Mouse (Mus musculus): ENCODE data around the gene Prtn3.

Gene Prtn3

GRCm38 (mm10) chr10:79874290-79874862 lies at the start of gene Prtn3, which contains the start of gene Plppr3:
Gene Prtn3 (plus strand): TSS chr10:79874476.
Gene Plppr3 (minus strand): TSS chr10:79874634.
- in situ Hi-C loops (cut with MboI, MseI), result no loop called here

DNA sequence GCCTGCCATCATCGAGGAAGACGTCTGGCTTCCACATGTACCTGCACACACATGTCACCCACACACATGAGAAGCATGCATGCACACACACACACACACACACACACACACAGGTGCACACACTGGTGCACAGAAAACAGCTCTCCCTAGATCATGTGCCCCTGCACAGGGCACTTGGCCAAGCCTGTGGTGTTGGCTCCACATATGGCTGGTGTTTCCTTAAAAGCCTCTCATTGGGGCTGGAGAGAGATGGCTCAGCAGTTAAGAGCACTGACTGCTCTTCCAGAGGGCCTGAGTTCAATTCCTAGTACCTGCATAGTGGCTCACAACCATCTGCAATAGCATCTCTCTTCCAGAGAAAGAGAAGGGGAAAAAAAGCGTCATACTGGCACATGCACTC lies 42.7 kb upstream of the Prtn3 start:
- in situ Hi-C loops (cut with MboI, MseI), result no loop called here

DNA sequence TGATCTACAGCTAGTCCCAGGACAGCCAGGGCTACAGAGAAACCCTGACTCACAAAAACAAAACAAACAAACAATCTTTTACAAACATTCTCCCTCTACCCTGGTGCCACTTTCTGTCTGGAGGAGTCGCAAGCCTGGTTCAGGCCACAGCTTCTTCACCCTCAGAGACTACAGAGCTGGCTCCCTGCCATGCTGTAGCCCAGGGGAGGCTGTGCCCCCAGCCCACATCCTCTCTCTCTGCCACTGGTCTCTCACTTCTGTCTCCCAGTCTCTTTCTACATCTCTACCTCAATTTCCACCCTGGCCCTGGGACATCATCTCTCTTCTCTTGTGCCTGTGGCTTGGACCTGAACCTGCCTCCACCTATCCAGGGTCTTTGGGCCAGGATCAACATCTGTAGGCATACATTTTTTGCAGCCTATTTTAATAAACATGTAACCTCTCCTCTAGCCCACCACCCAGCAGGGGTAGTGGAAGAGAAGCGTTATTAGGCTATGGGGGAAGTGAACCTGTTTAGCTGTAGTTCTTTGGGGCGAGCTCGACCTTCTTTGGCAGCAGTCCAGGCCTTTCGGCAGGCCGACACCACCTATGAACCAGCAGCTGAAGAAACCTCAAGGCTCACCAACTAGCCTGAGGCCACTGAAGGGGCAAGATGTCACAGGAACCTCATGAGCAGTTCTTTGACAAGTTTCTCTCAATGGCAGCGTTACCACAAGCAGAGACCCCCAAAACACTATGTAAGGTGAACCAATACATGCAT lies 42.1 kb upstream of the Prtn3 start:
- in situ Hi-C loops (cut with MboI, MseI), result no loop called here

- in situ Hi-C loops (cut with MboI, MseI), result no loop called here
Measured at GRCm38 (mm10) chr10:79832786-79833181, 41.5 kb upstream of the Prtn3 start.

- in situ Hi-C loops (cut with MboI, MseI), result no loop called here
Measured at GRCm38 (mm10) chr10:79834769-79835398, 39.4 kb upstream of the Prtn3 start.

- in situ Hi-C loops (cut with MboI, MseI), result no loop called here
Measured at GRCm38 (mm10) chr10:79836918-79837317, 37.4 kb upstream of the Prtn3 start.

DNA sequence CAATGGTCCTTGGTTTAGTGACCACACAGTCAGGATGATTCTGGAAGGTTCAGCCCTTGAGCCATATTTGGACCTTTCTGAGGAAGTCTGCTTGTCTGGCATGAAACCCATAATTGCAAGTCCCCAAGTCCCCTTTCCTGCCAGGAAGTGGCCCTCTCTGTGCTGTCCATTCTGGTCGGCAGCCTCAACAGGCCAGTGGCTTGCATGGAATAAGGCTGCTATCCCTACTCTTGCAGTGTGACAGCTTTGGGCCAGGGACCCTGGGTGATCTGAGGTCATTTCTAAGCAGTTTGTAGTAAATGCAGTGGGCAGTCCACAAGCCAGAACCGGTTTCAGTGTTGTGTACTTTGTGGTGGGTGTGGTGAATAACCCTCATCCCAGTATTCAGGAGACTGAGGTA lies 36.1 kb upstream of the Prtn3 start:
- in situ Hi-C loops (cut with MboI, MseI), result no loop called here

DNA sequence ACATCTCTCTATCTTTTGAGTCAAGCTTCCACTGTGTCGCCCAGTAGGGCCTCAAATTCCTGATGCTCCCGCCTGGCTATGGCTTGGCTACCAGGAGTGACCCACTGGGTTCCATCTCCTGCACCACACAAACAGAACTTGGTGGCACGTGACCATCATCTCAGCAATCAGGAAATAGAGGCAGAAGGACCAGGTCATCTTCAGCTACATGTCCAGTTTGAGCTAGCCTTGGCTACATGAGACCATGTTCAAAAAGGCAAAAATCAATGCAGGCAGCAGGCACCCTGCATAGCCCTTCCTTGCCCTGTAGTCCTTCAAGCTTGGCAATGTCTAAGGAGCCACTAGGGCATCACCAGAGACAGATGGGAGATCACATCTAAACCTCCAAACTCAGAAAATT lies 34.2 kb upstream of the Prtn3 start:
- in situ Hi-C loops (cut with MboI, MseI), result no loop called here

GRCm38 (mm10) chr10:79840644-79841551 lies 33.4 kb upstream of the Prtn3 start:
- in situ Hi-C loops (cut with MboI, MseI), result no loop called here

DNA sequence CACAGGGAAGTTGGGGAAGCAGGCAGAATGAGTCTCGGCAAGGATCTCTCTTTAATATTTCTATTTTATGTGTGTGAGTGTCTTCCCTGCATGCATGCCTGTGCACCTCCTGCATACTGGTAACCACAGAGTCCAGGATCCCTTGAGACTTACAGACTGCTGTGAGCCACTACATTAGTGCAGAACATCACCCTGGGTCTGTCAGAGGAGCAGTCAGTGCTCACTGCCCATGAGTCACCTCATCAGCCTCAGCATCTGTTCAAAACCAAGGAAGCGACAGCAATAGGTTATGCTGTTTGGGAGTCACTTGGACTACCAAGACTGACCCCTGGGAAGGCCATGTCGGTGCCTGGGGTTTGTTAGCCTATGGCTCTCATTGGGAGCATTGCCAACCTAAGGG lies 32.0 kb upstream of the Prtn3 start:
- in situ Hi-C loops (cut with MboI, MseI), result no loop called here

DNA sequence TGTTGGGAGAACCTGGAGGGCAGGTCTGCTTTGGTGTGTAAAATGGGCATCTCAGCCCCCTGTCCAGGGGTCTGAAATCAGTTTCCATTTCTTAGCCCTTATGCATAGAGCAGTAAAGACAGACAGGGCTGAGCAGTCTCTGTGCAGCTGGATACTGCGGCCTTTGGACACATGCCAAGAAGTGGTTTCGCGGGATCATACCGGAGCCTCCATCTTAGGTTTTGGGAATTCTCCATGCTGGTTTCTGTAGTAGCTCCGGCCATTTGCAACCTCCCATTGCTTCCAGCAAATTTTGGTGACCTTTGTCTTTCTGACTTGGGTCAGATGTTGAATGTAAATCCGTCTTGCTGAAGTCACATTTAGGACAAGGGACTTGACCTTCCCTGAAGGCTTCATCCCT lies 30.8 kb upstream of the Prtn3 start:
- in situ Hi-C loops (cut with MboI, MseI), result no loop called here

- in situ Hi-C loops (cut with MboI, MseI), result no loop called here
Measured at GRCm38 (mm10) chr10:79846553-79846952, 27.7 kb upstream of the Prtn3 start.

GRCm38 (mm10) chr10:79849941-79850628 lies 24.2 kb upstream of the Prtn3 start:
- in situ Hi-C loops (cut with MboI, MseI), result no loop called here

DNA sequence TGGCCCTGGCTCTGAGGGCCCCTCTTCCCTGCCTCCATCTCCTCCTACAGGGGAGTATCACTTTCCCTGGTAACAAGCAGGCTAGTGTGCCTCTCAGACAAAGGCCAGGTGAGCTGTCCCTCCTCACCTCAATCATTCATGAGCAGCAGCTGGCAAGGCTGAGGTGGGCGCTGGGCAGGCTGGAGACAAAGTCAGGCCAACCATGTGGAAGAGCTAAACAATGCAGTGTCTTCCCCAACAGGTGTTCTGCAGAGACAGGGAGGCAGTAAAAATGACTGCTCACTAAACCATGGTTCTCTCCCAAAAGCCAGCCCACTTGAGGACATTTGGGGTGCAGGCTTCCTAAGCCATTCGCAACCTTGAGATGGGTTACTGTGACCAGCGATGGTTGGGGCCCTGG lies 22.6 kb upstream of the Prtn3 start:
- in situ Hi-C loops (cut with MboI, MseI), result no loop called here

DNA sequence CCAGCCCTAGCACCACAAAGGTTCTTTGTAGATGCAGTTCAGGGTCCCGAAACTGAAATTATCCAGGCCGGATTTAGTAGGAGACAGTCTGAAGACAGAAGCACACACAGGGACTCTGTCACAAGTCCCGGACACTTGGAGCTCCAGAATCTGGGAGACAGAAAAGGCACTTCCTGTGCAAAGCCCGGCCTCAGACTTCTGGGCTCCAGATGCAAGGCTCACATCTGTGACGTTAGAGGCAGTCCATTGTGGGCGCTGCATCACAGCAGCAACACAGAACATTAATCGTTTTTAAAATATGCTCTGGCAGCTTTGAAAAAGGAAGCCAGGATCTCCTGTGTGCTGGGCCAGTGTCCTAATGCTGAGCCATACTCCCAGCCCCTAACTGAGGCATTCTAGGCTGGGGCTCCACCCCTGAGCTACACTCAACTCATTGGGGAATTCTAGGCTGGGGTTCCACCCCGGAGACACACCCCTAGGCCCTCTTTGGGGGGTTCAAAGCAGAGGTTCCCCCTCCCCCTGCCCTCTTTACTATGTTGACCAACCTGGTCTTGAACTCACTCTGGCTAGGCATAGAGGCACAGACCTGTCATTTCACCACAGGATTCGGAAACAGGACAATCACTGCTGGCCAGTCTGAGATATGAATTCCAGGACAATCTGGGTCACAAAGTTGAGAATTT lies 22.0 kb upstream of the Prtn3 start:
- in situ Hi-C loops (cut with MboI, MseI), result no loop called here

DNA sequence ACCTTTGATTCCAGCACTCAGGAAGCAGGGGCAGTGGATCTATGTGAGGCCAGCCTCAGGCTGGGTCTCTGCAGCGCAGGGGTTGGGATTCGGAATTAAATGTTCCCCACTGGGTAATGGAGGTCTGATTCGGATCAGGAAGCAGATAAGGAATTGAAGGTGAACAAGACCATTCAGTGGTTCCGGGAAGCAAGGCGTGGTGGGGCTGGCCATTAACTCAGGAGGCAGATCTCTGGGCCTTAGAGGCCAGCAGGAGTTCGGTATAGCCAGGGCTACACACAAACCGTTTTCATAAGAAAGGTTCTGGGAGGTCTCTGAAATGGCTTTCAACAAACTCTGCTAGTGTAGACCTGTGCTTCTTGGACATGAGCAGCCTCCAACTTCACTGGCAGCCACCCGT lies 21.4 kb upstream of the Prtn3 start:
- in situ Hi-C loops (cut with MboI, MseI), result no loop called here

DNA sequence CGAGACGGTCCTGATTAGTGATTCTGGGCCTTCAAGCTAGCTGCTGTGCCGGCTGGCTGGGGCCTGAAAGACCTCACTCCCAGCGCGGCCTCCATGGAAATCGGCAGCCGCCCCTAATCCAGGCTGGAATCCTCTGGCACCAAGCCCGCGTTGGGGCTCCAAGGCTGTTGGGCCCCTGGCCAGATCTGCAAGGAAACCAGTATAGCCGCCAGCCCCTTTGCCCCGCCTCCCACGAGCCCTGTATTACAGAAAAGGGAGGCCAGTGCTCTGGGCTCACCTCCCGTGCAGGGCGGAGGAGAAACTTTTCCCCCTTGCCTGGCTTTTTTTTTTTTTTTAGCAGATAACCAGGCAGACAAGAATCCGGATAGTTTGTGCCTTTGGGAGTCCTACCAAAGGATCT lies 20.9 kb upstream of the Prtn3 start:
- in situ Hi-C loops (cut with MboI, MseI), result no loop called here

DNA sequence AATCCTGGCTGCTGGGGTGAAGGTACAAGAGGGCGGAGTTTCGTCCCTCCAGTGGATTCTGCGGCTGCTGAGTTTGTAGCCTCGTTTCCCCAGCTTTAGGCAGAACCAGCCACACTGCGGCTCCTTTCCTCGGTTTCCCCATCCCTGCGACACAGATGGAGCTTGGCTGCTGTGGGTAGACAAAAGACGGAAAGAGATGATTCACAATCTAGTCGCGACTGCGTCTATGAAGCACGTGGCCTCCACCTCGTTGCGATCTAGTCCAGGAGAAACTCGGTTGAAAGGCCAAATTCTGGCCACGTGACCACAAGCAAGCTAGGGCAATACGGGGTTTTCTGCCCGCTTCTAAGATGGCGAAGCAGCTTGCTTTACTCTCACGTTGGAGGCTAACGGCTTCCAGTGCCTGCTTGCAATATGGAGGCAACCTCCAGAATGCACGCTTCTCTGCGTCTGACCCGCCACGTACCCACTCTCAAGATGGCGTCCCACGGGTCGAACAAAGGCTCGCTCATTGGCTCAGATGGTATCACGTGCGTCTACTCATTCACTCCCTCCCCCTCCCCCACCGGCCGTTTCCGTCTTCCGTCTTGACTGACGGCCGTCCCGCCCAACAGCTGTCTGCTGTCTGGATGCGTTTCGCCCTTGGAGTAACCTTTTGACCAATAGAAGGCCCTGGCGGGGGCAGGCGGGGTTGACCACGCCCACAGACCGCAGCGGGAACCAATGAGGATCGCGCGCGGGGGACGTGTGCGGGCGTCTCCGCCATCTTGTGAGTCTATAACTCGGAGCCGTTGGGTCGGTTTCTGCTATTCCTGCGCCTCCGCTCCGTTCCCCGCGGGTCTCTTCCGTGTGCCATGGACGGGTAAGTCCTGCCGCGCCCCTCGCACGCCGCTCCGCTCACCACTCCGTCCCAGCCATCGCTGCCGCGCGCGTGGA lies 20.1 kb upstream of the Prtn3 start, which contains the start of gene Ptbp1:
Gene Ptbp1, plus strand, starts transcription at position 568 of the 936 bp plus-strand sequence.
- in situ Hi-C loops (cut with MboI, MseI), result no loop called here

GRCm38 (mm10) chr10:79854801-79855541 lies 19.3 kb upstream of the Prtn3 start:
- in situ Hi-C loops (cut with MboI, MseI), result no loop called here
